In genomic region chr1:69810161-69810560, GRCm38 (mm10) we compare ENCODE assay signal across 35 mouse cellular contexts. TPM values are rescaled to one million over a fixed set of nuclear protein-coding genes. Genes with fewer than 3 reads are reported as not detected.
DNase-seq lines count a peak whose midpoint lies in the region; ATAC-seq and TF ChIP-seq lines count a peak whose summit lies in the region.
"Had no signal": no experiment of that assay in that cellular context is flagged by ENCODE, and none has a peak within 500 bp of the region (broad histone marks: within the 10 kb centered on the region; RNA-seq: fewer than 3 reads in every experiment).

No protein-coding gene starts in this region.

- peak; percentile 36 for DNase-seq in induced T-regulatory cell, adult 2 months (ENCODE audit: low read depth)
- peak; percentile 67 for DNase-seq in thymus, postnatal 0 days (ENCODE audit: low spot score)
- peak; percentile 30 for DNase-seq in thymus, postnatal 4 days
- no peak for DNase-seq in gastrocnemius, adult 2 months
- DNase-seq in kidney, adult 9 months, result no peak
- DNase-seq: adrenal gland, postnatal 36 days; cerebellum, adult 2 months; cerebellum, postnatal 14 days; gastrocnemius, postnatal 36 days; heart, adult 18-20 months; heart, postnatal 14 days; kidney, adult 11 months; kidney, postnatal 25 days; liver, embryonic 13.5 days; lung, adult 18-20 months; lung, postnatal 4 days had no signal

- no peaks in the 10 kb centered on the region for H3K27me3 ChIP-seq in intestine, embryonic 16.5 days (replicated peaks; ENCODE audit: control insufficient read depth, insufficient read depth, low read length)
- H3K27me3 ChIP-seq: embryonic facial prominence, embryonic 15.5 days; heart, embryonic 13.5 days; kidney, embryonic 15.5 days; limb, embryonic 15.5 days; liver, embryonic 13.5 days; megakaryocyte, embryonic 14.5 days; midbrain, embryonic 12.5 days; neural tube, embryonic 13.5 days had no signal

- no peak for TF ChIP-seq CTCF in gastrocnemius, adult 2 months (IDR thresholded peaks at IDR 0.05)

- intact Hi-C loops in gastrocnemius, adult 2 months (cut with DNase I), result no loop called here

- no peaks in the 10 kb centered on the region for H3K4me1 ChIP-seq in intestine, embryonic 16.5 days (ENCODE audit: control insufficient read depth, insufficient read depth, low read length)
- H3K4me1 ChIP-seq: embryonic facial prominence, embryonic 10.5 days; embryonic facial prominence, embryonic 15.5 days; heart, embryonic 13.5 days; kidney, embryonic 15.5 days; limb, embryonic 10.5 days; limb, embryonic 15.5 days; liver, embryonic 13.5 days; megakaryocyte, embryonic 14.5 days; midbrain, embryonic 12.5 days; neural tube, embryonic 13.5 days had no signal

- no peaks in the 10 kb centered on the region for H3K9me3 ChIP-seq in intestine, embryonic 16.5 days (ENCODE audit: control insufficient read depth, low read length)
- H3K9me3 ChIP-seq: embryonic facial prominence, embryonic 10.5 days; embryonic facial prominence, embryonic 15.5 days; G1E; heart, embryonic 13.5 days; kidney, embryonic 15.5 days; limb, embryonic 10.5 days; limb, embryonic 15.5 days; liver, embryonic 13.5 days; megakaryocyte, embryonic 14.5 days; midbrain, embryonic 12.5 days; neural tube, embryonic 13.5 days had no signal

- H3K4me2 ChIP-seq in intestine, embryonic 16.5 days (ENCODE audit: low read depth, low read length), result no peak overlapping the region
- H3K4me2 ChIP-seq: embryonic facial prominence, embryonic 15.5 days; heart, embryonic 13.5 days; kidney, embryonic 15.5 days; limb, embryonic 15.5 days; liver, embryonic 13.5 days; midbrain, embryonic 12.5 days; neural tube, embryonic 13.5 days had no signal

- ATAC-seq in CD4-positive, CD25-positive, alpha-beta regulatory T cell, adult 4 months, result peak; percentile 80
- ATAC-seq in intestine, embryonic 16.5 days, result no peak
- ATAC-seq: forebrain, embryonic 14.5 days; hindbrain, postnatal 0 days; lung, postnatal 0 days had no signal

- H3K27ac ChIP-seq in intestine, embryonic 16.5 days (ENCODE audit: low read length), result no peak overlapping the region
- H3K27ac ChIP-seq in gastrocnemius, adult 2 months, result no peak overlapping the region
- H3K27ac ChIP-seq: embryonic facial prominence, embryonic 10.5 days; embryonic facial prominence, embryonic 15.5 days; heart, embryonic 13.5 days; hindbrain, postnatal 0 days; kidney, embryonic 15.5 days; limb, embryonic 10.5 days; limb, embryonic 15.5 days; liver, embryonic 13.5 days; midbrain, embryonic 12.5 days; neural tube, embryonic 13.5 days had no signal

- WGBS in intestine, embryonic 16.5 days, result 93% methylated on average over 2 of the region's 2 CpGs

- H3K36me3 ChIP-seq in intestine, embryonic 16.5 days (ENCODE audit: control insufficient read depth, insufficient read depth, low read length), result no peaks in the 10 kb centered on the region
- H3K36me3 ChIP-seq: embryonic facial prominence, embryonic 10.5 days; embryonic facial prominence, embryonic 15.5 days; G1E; heart, embryonic 13.5 days; kidney, embryonic 15.5 days; limb, embryonic 10.5 days; limb, embryonic 15.5 days; liver, embryonic 13.5 days; midbrain, embryonic 12.5 days; neural tube, embryonic 13.5 days had no signal

- H3K9ac ChIP-seq in intestine, embryonic 16.5 days (ENCODE audit: low read depth, low read length), result no peak overlapping the region
- H3K9ac ChIP-seq: embryonic facial prominence, embryonic 15.5 days; heart, embryonic 13.5 days; kidney, embryonic 15.5 days; limb, embryonic 15.5 days; liver, embryonic 13.5 days; midbrain, embryonic 12.5 days; neural tube, embryonic 13.5 days had no signal

- H3K4me3 ChIP-seq in intestine, embryonic 16.5 days (ENCODE audit: low read length), result no peak overlapping the region
- no peak overlapping the region for H3K4me3 ChIP-seq in gastrocnemius, adult 2 months
- H3K4me3 ChIP-seq: embryonic facial prominence, embryonic 10.5 days; embryonic facial prominence, embryonic 15.5 days; heart, embryonic 13.5 days; kidney, embryonic 15.5 days; limb, embryonic 10.5 days; limb, embryonic 15.5 days; liver, embryonic 13.5 days; megakaryocyte, embryonic 14.5 days; midbrain, embryonic 12.5 days; myocyte; neural tube, embryonic 13.5 days had no signal

RNA-seq across cellular contexts. Expression of gene Spag16, which starts 16.6 kb away (rescaled TPM):
- polyA plus RNA-seq in CD4-positive, CD25-positive, alpha-beta regulatory T cell, adult 4 months (2017; shearing (Covaris generic)), result under 1 TPM; 0.59 to 0.81 TPM
- polyA plus RNA-seq in thymus, postnatal 0 days (2015; fragmentation: Nextera tagmentation; extraction: Ambion mirVana), result 0.37 and 0.60 TPM in 2 replicates
- polyA plus RNA-seq in intestine, embryonic 16.5 days (2015; fragmentation: Nextera tagmentation; extraction: Ambion mirVana), result 0.09 and 0.13 TPM in 2 replicates
- not detected for total RNA-seq in gastrocnemius, adult 2 months (2021)
- total RNA-seq: adrenal gland, adult 18-20 months; adrenal gland, postnatal 36 days; G1E; gastrocnemius, adult 18-20 months; gastrocnemius, postnatal 36 days had no signal
- polyA plus RNA-seq: G1E; liver, embryonic 13.5 days; myocyte; urinary bladder, adult 2 months had no signal

Comparison
In these comparisons a context has a peak if more than half of its experiments do, and no peak if none do; other contexts are left out.
1. DNase-seq: peak in induced T-regulatory cell, adult 2 months (single experiment), thymus, postnatal 0 days (single experiment) and thymus, postnatal 4 days (single experiment); none in gastrocnemius, adult 2 months (single experiment) and kidney, adult 9 months (single experiment).